Mouse (Mus musculus) CD4-positive helper T cell, adult 2 months (primary cell): ENCODE results near the gene Foxn3.
A peak's percentile ranks its signal among the peaks of the same experiment; 100 is the strongest.

Experiments used
- DNase-seq: peaks from one replicate; pipeline ENCODE4 v3.0.0-alpha.2; 2012; ENCODE audit warnings: low read depth, missing footprints, low spot score

Foxn3 gene

GRCm38 (mm10) chr12:99418476-99419395 lies 144.6 kb downstream of the Foxn3 start:
- no peak for DNase-seq

- DNase-seq: no peak
Measured at GRCm38 (mm10) chr12:99417885-99418284, 145.5 kb downstream of the Foxn3 start.

- DNase-seq: no peak
Measured at GRCm38 (mm10) chr12:99415538-99415937, 147.8 kb downstream of the Foxn3 start.

- no peak for DNase-seq
Measured at GRCm38 (mm10) chr12:99412496-99412895, 150.9 kb downstream of the Foxn3 start.

GRCm38 (mm10) chr12:99412034-99412433 lies 151.3 kb downstream of the Foxn3 start:
- DNase-seq: no peak

- no peak for DNase-seq
Measured at GRCm38 (mm10) chr12:99408651-99409050, 154.7 kb downstream of the Foxn3 start.

- no peak for DNase-seq
Measured at GRCm38 (mm10) chr12:99408089-99408488, 155.3 kb downstream of the Foxn3 start.

- DNase-seq: peak; percentile 44
Measured at GRCm38 (mm10) chr12:99407318-99407716, 156.1 kb downstream of the Foxn3 start.

- DNase-seq: peak; percentile 46
Measured at GRCm38 (mm10) chr12:99406697-99407317, 156.6 kb downstream of the Foxn3 start.

GRCm38 (mm10) chr12:99406254-99406653 lies 157.1 kb downstream of the Foxn3 start:
- peak; percentile 14 for DNase-seq

GRCm38 (mm10) chr12:99405401-99405800 lies 158.0 kb downstream of the Foxn3 start:
- no peak for DNase-seq

- no peak for DNase-seq
Measured at GRCm38 (mm10) chr12:99403004-99403403, 160.4 kb downstream of the Foxn3 start.

GRCm38 (mm10) chr12:99400907-99401306 lies 162.5 kb downstream of the Foxn3 start:
- no peak for DNase-seq

- no peak for DNase-seq
Measured at GRCm38 (mm10) chr12:99399575-99399974, 163.8 kb downstream of the Foxn3 start.

GRCm38 (mm10) chr12:99396461-99396860 lies 166.9 kb downstream of the Foxn3 start:
- DNase-seq: no peak

- DNase-seq: no peak
Measured at GRCm38 (mm10) chr12:99395082-99395481, 168.3 kb downstream of the Foxn3 start.

- DNase-seq: no peak
Measured at GRCm38 (mm10) chr12:99394676-99395075, 168.7 kb downstream of the Foxn3 start.

GRCm38 (mm10) chr12:99393867-99394630 lies 169.3 kb downstream of the Foxn3 start:
- no peak for DNase-seq

GRCm38 (mm10) chr12:99392944-99393866 lies 170.2 kb downstream of the Foxn3 start:
- peak; percentile 92 for DNase-seq

GRCm38 (mm10) chr12:99391942-99392880 lies 171.2 kb downstream of the Foxn3 start:
- DNase-seq: peak; percentile 98
